Mouse (Mus musculus): Measurements from ENCODE around the gene Dnah3.

GRCm38 (mm10) chr7:120117529-120117928 lies 22.4 kb upstream of the Dnah3 start:
- TF ChIP-seq CTCF (IDR thresholded peaks at IDR 0.05; ENCODE audit: control insufficient read depth, insufficient read depth, low read length) (no peak), POLR2A (IDR thresholded peaks at IDR 0.05; ENCODE audit: borderline replicate concordance, control insufficient read depth, low read depth, low read length) (no peak)
